Mouse (Mus musculus): ENCODE measurements around the gene Cux1. TPM values are rescaled to one million over a fixed set of nuclear protein-coding genes. Genes with fewer than 3 reads are reported as not detected.

Gene Cux1
- polyA plus RNA-seq, 2 experiments = 39.0 to 64.3 TPM

- WGBS = 17% methylated on average over 2 of the region's 2 CpGs
- H3K27ac ChIP-seq (replicated peaks; ENCODE audit: low read depth, low read length) = no peak overlapping the region
- peaks cover 31% of the 10 kb centered on the region for H3K4me1 ChIP-seq (ENCODE audit: control insufficient read depth, insufficient read depth, low read length)
- no peak overlapping the region for H3K4me3 ChIP-seq (replicated peaks; ENCODE audit: low read length)
- no peak for TF ChIP-seq POLR2A (IDR thresholded peaks at IDR 0.05; ENCODE audit: borderline replicate concordance, extremely low read depth, insufficient read depth, insufficient read length)
- H3K27me3 ChIP-seq (ENCODE audit: control insufficient read depth, insufficient read depth, low read length) = no peaks in the 10 kb centered on the region
- no peaks in the 10 kb centered on the region for H3K36me3 ChIP-seq (ENCODE audit: control insufficient read depth, insufficient read depth, low read length)
- no peak overlapping the region for H3K9ac ChIP-seq (ENCODE audit: low read depth, low read length, severe bottlenecking)
- no peaks in the 10 kb centered on the region for H3K9me3 ChIP-seq (ENCODE audit: control insufficient read depth, low read length)
- H3K4me2 ChIP-seq (replicated peaks; ENCODE audit: low read depth, low read length, severe bottlenecking) = no peak overlapping the region
- ATAC-seq (ENCODE audit: low FRiP score, low read depth) (no peak), DNase-seq (ENCODE audit: low spot score) (no peak)
Measured at GRCm38 (mm10) chr5:136550726-136551125, 16.6 kb downstream of the Cux1 start.

GRCm38 (mm10) chr5:136548776-136549175 is 18.5 kb downstream of the Cux1 start:
- Histone ChIP-seq H3K4me1 (ENCODE audit: control insufficient read depth, insufficient read depth, low read length) (peaks cover 28% of the 10 kb centered on the region), H3K27me3 (ENCODE audit: control insufficient read depth, insufficient read depth, low read length) (no peaks in the 10 kb centered on the region), H3K9me3 (ENCODE audit: control insufficient read depth, low read length) (no peaks in the 10 kb centered on the region), H3K9ac (ENCODE audit: low read depth, low read length, severe bottlenecking) (no peak overlapping the region), H3K36me3 (ENCODE audit: control insufficient read depth, insufficient read depth, low read length) (no peaks in the 10 kb centered on the region), H3K4me3 (replicated peaks; ENCODE audit: low read length) (no peak overlapping the region), H3K27ac (replicated peaks; ENCODE audit: low read depth, low read length) (no peak overlapping the region), H3K4me2 (replicated peaks; ENCODE audit: low read depth, low read length, severe bottlenecking) (no peak overlapping the region)
- DNase-seq (ENCODE audit: low spot score) = no peak
- ATAC-seq (ENCODE audit: low FRiP score, low read depth) = no peak
- no peak for TF ChIP-seq POLR2A (IDR thresholded peaks at IDR 0.05; ENCODE audit: borderline replicate concordance, extremely low read depth, insufficient read depth, insufficient read length)
- WGBS = 50% methylated on average over 2 of the region's 2 CpGs

- Histone ChIP-seq H3K9ac (ENCODE audit: low read depth, low read length, severe bottlenecking) (no peak overlapping the region), H3K36me3 (ENCODE audit: control insufficient read depth, insufficient read depth, low read length) (no peaks in the 10 kb centered on the region), H3K4me2 (replicated peaks; ENCODE audit: low read depth, low read length, severe bottlenecking) (no peak overlapping the region), H3K4me1 (ENCODE audit: control insufficient read depth, insufficient read depth, low read length) (peaks cover 5% of the 10 kb centered on the region; the same call in 1 of the 2 replicates), H3K27me3 (ENCODE audit: control insufficient read depth, insufficient read depth, low read length) (no peaks in the 10 kb centered on the region), H3K9me3 (ENCODE audit: control insufficient read depth, low read length) (no peaks in the 10 kb centered on the region), H3K4me3 (replicated peaks; ENCODE audit: low read length) (no peak overlapping the region), H3K27ac (replicated peaks; ENCODE audit: low read depth, low read length) (no peak overlapping the region)
- no peak for TF ChIP-seq POLR2A (IDR thresholded peaks at IDR 0.05; ENCODE audit: borderline replicate concordance, extremely low read depth, insufficient read depth, insufficient read length)
- no peak for ATAC-seq (ENCODE audit: low FRiP score, low read depth)
- no peak for DNase-seq (ENCODE audit: low spot score)
- WGBS = 82% methylated on average over 4 of the region's 4 CpGs
Measured at GRCm38 (mm10) chr5:136545061-136545460, 22.2 kb downstream of the Cux1 start.

- Histone ChIP-seq H3K36me3 (ENCODE audit: control insufficient read depth, insufficient read depth, low read length) (no peaks in the 10 kb centered on the region), H3K9me3 (ENCODE audit: control insufficient read depth, low read length) (no peaks in the 10 kb centered on the region), H3K9ac (ENCODE audit: low read depth, low read length, severe bottlenecking) (no peak overlapping the region), H3K27ac (replicated peaks; ENCODE audit: low read depth, low read length) (no peak overlapping the region), H3K4me3 (replicated peaks; ENCODE audit: low read length) (no peak overlapping the region), H3K4me2 (replicated peaks; ENCODE audit: low read depth, low read length, severe bottlenecking) (no peak overlapping the region), H3K27me3 (ENCODE audit: control insufficient read depth, insufficient read depth, low read length) (no peaks in the 10 kb centered on the region), H3K4me1 (ENCODE audit: control insufficient read depth, insufficient read depth, low read length) (0 out of 2 replicates have a peak, but pooled peaks cover 5% of the 10 kb centered on the region)
- DNase-seq (ENCODE audit: low spot score) (no peak), ATAC-seq (ENCODE audit: low FRiP score, low read depth) (no peak)
- TF ChIP-seq POLR2A (IDR thresholded peaks at IDR 0.05; ENCODE audit: borderline replicate concordance, extremely low read depth, insufficient read depth, insufficient read length) = no peak
Measured at GRCm38 (mm10) chr5:136543171-136543570, 24.1 kb downstream of the Cux1 start.

GRCm38 (mm10) chr5:136540952-136541351 is 26.3 kb downstream of the Cux1 start:
- H3K4me1 ChIP-seq (ENCODE audit: control insufficient read depth, insufficient read depth, low read length) = 0 out of 2 replicates have a peak, but pooled peaks cover 3% of the 10 kb centered on the region
- TF ChIP-seq POLR2A (IDR thresholded peaks at IDR 0.05; ENCODE audit: borderline replicate concordance, extremely low read depth, insufficient read depth, insufficient read length) = no peak
- no peaks in the 10 kb centered on the region for H3K36me3 ChIP-seq (ENCODE audit: control insufficient read depth, insufficient read depth, low read length)
- no peaks in the 10 kb centered on the region for H3K27me3 ChIP-seq (ENCODE audit: control insufficient read depth, insufficient read depth, low read length)
- no peak overlapping the region for H3K27ac ChIP-seq (replicated peaks; ENCODE audit: low read depth, low read length)
- ATAC-seq (ENCODE audit: low FRiP score, low read depth) (no peak), DNase-seq (ENCODE audit: low spot score) (peak; percentile 15)
- no peak overlapping the region for H3K4me2 ChIP-seq (replicated peaks; ENCODE audit: low read depth, low read length, severe bottlenecking)
- no peaks in the 10 kb centered on the region for H3K9me3 ChIP-seq (ENCODE audit: control insufficient read depth, low read length)
- H3K9ac ChIP-seq (ENCODE audit: low read depth, low read length, severe bottlenecking) = no peak overlapping the region
- no peak overlapping the region for H3K4me3 ChIP-seq (replicated peaks; ENCODE audit: low read length)
